In the genomic region with DNA sequence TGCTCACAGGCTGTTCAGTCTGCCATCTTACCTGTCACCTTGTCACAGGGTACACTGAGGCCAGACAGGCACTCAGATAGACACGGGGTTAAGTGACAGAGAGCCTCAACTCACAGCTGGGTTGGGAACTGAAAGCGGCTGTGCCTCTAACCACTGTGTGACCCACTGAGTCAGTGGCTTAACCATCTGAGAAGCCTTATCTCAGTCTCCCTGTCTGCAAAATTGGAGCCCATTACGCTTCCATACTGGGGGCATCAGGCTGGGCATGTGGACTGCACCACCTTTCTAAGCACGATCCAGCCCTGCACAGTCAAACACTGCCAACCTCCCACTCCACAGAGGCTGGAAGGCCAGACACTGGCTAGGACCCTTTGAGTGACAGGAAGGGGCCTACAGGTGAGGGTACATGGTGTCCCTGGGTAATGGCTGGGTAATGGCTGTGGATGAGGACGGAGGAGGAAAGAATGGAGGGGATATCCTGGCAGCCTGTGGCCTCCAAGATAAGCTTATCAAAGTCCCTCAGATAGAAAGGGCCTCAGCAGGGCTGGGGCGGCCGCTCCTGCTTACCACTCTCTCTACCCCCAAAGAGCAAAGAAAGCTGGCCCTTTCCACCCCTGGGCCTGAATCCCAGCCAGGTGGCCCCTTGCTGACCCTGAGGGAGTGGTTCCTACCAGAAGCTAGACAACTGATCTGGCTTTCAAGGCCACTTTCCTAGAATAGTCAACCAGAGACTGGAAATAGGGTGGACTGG, we compare ENCODE assay signal across 9 mouse cellular contexts. TPM values are rescaled to one million over a fixed set of nuclear protein-coding genes. Genes with fewer than 3 reads are reported as not detected.
DNase-seq lines count a peak whose midpoint lies in the region; ATAC-seq and TF ChIP-seq lines count a peak whose summit lies in the region.
"Had no signal": no experiment of that assay in that cellular context is flagged by ENCODE, and none has a peak within 500 bp of the region (broad histone marks: within the 10 kb centered on the region; RNA-seq: fewer than 3 reads in every experiment).

No protein-coding gene starts in this region.

- H3K27ac ChIP-seq in heart, embryonic 11.5 days (ENCODE audit: low read depth, low read length), result peak overlapping the region; percentile 92
- peak overlapping the region; percentile 98 for H3K27ac ChIP-seq in liver, embryonic 12.5 days
- H3K27ac ChIP-seq in stomach, postnatal 0 days (replicated peaks), result peak overlapping the region; percentile 49; the same call in 1 of the 2 replicates
- no peak overlapping the region for H3K27ac ChIP-seq in forebrain, embryonic 12.5 days
- H3K27ac ChIP-seq: midbrain, embryonic 12.5 days had no signal

- peak overlapping the region; percentile 87 for H3K4me2 ChIP-seq in heart, embryonic 11.5 days
- H3K4me2 ChIP-seq in liver, embryonic 12.5 days, result peak overlapping the region; percentile 79
- no peak overlapping the region for H3K4me2 ChIP-seq in stomach, postnatal 0 days (replicated peaks; ENCODE audit: low read depth)
- H3K4me2 ChIP-seq in forebrain, embryonic 12.5 days, result no peak overlapping the region
- H3K4me2 ChIP-seq: midbrain, embryonic 12.5 days had no signal

- WGBS in heart, embryonic 11.5 days (ENCODE audit: insufficient replicate concordance), result 33% methylated on average over 7 of the region's 7 CpGs
- WGBS in liver, embryonic 12.5 days (ENCODE audit: insufficient replicate concordance), result 8% methylated on average over 7 of the region's 7 CpGs
- WGBS in stomach, postnatal 0 days, result 58% methylated on average over 7 of the region's 7 CpGs
- WGBS in forebrain, embryonic 12.5 days, result 88% methylated on average over 7 of the region's 7 CpGs

- ATAC-seq in heart, embryonic 11.5 days (replicated peaks; ENCODE audit: insufficient number of reproducible peaks, low FRiP score, low TSS enrichment), result peak; percentile 72
- peak; percentile 90 for ATAC-seq in liver, embryonic 12.5 days
- ATAC-seq in stomach, postnatal 0 days (ENCODE audit: low FRiP score, low TSS enrichment), result 0 out of 2 replicates have a peak, but pooled peaks have one; percentile 11
- ATAC-seq in forebrain, embryonic 12.5 days (ENCODE audit: low FRiP score), result no peak
- ATAC-seq: forebrain, postnatal 0 days had no signal

- TF ChIP-seq EP300 in stomach, postnatal 0 days (optimal IDR thresholded peaks at IDR 0.05), result no peak

- no peaks in the 10 kb centered on the region for H3K9me3 ChIP-seq in heart, embryonic 11.5 days (replicated peaks; ENCODE audit: control insufficient read depth, low read length)
- no peaks in the 10 kb centered on the region for H3K9me3 ChIP-seq in liver, embryonic 12.5 days (replicated peaks)
- H3K9me3 ChIP-seq in stomach, postnatal 0 days (ENCODE audit: control insufficient read depth, low read length), result no peaks in the 10 kb centered on the region
- no peaks in the 10 kb centered on the region for H3K9me3 ChIP-seq in forebrain, embryonic 12.5 days
- H3K9me3 ChIP-seq: midbrain, embryonic 12.5 days had no signal

- H3K36me3 ChIP-seq in heart, embryonic 11.5 days (ENCODE audit: control insufficient read depth, insufficient read depth, low read length), result peaks cover 12% of the 10 kb centered on the region
- H3K36me3 ChIP-seq in liver, embryonic 12.5 days, result peaks cover 63% of the 10 kb centered on the region
- H3K36me3 ChIP-seq in stomach, postnatal 0 days (ENCODE audit: control insufficient read depth, insufficient read depth, low read length), result 0 out of 2 replicates have a peak, but pooled peaks cover 2% of the 10 kb centered on the region
- H3K36me3 ChIP-seq in forebrain, embryonic 12.5 days (replicated peaks), result no peaks in the 10 kb centered on the region
- H3K36me3 ChIP-seq: midbrain, embryonic 12.5 days had no signal

- H3K9ac ChIP-seq in heart, embryonic 11.5 days (ENCODE audit: low read depth, low read length), result 0 out of 2 replicates have a peak overlapping the region, but pooled peaks have one; percentile 17
- peak overlapping the region; percentile 87 for H3K9ac ChIP-seq in liver, embryonic 12.5 days
- H3K9ac ChIP-seq in stomach, postnatal 0 days (ENCODE audit: low read length), result no peak overlapping the region
- H3K9ac ChIP-seq in forebrain, embryonic 12.5 days, result no peak overlapping the region
- H3K9ac ChIP-seq: forebrain, postnatal 0 days; midbrain, embryonic 12.5 days had no signal

- peak; percentile 69 for DNase-seq in ovary, adult 18-20 months (ENCODE audit: low spot score)
- DNase-seq in ovary, postnatal 10 days (ENCODE audit: low spot score), result no peak
- peak; percentile 72 for DNase-seq in stomach, postnatal 0 days (ENCODE audit: low spot score)
- DNase-seq in cerebellum, adult 18-20 months, result no peak
- DNase-seq: forebrain, postnatal 0 days had no signal

- no peak for TF ChIP-seq CTCF in stomach, postnatal 0 days (IDR thresholded peaks at IDR 0.05; ENCODE audit: low read depth)

- no peaks in the 10 kb centered on the region for H3K27me3 ChIP-seq in heart, embryonic 11.5 days (ENCODE audit: control insufficient read depth, insufficient read depth, low read length)
- no peaks in the 10 kb centered on the region for H3K27me3 ChIP-seq in liver, embryonic 12.5 days (replicated peaks)
- H3K27me3 ChIP-seq in stomach, postnatal 0 days (ENCODE audit: control insufficient read depth, insufficient read depth, low read length), result no peaks in the 10 kb centered on the region
- H3K27me3 ChIP-seq in forebrain, embryonic 12.5 days, result peaks cover 25% of the 10 kb centered on the region

- H3K4me3 ChIP-seq in heart, embryonic 11.5 days (ENCODE audit: low read depth, low read length), result no peak overlapping the region
- H3K4me3 ChIP-seq in liver, embryonic 12.5 days, result peak overlapping the region; percentile 74
- H3K4me3 ChIP-seq in stomach, postnatal 0 days (ENCODE audit: low read depth, low read length), result no peak overlapping the region
- no peak overlapping the region for H3K4me3 ChIP-seq in forebrain, embryonic 12.5 days (replicated peaks)
- H3K4me3 ChIP-seq: midbrain, embryonic 12.5 days had no signal

- peaks cover 72% of the 10 kb centered on the region for H3K4me1 ChIP-seq in heart, embryonic 11.5 days (ENCODE audit: control insufficient read depth, insufficient read depth, low read length)
- H3K4me1 ChIP-seq in liver, embryonic 12.5 days, result peaks cover 83% of the 10 kb centered on the region
- peaks cover 12% of the 10 kb centered on the region; the same call in 1 of the 2 replicates for H3K4me1 ChIP-seq in stomach, postnatal 0 days (replicated peaks; ENCODE audit: control insufficient read depth, insufficient read depth)
- H3K4me1 ChIP-seq in forebrain, embryonic 12.5 days, result peaks cover 18% of the 10 kb centered on the region

RNA-seq across cellular contexts. Expression of a gene that starts 4.4 kb away (rescaled TPM):
- polyA plus RNA-seq in heart, embryonic 11.5 days (2014; fragmentation: Nextera tagmentation; extraction: Ambion mirVana), result 129 and 130 TPM in 2 replicates
- 69.4 and 69.9 TPM in 2 replicates for polyA plus RNA-seq in liver, embryonic 12.5 days (2016; fragmentation: Nextera tagmentation; extraction: Ambion mirVana)
- polyA plus RNA-seq in stomach, postnatal 0 days (2015; fragmentation: Nextera tagmentation; extraction: Ambion mirVana), result 109 and 114 TPM in 2 replicates
- 4.3 and 4.6 TPM in 2 replicates for polyA plus RNA-seq in forebrain, embryonic 12.5 days (2016; fragmentation: Nextera tagmentation; extraction: Ambion mirVana)

Comparison
In these comparisons a context has a peak if more than half of its experiments do, and no peak if none do; other contexts are left out.
1. DNase-seq: peak in ovary, adult 18-20 months (single experiment) and stomach, postnatal 0 days (single experiment); none in ovary, postnatal 10 days (single experiment) and cerebellum, adult 18-20 months (0 of 2).
2. H3K4me2 ChIP-seq: peak in heart, embryonic 11.5 days (single experiment) and liver, embryonic 12.5 days (single experiment); none in stomach, postnatal 0 days (single experiment) and forebrain, embryonic 12.5 days (single experiment).
3. H3K9ac ChIP-seq: peak in heart, embryonic 11.5 days (single experiment) and liver, embryonic 12.5 days (single experiment); none in stomach, postnatal 0 days (single experiment) and forebrain, embryonic 12.5 days (single experiment).
4. RNA of a gene that starts 4.4 kb away (polyA plus RNA-seq): 129 to 130 TPM in heart, embryonic 11.5 days, 109 to 114 TPM in stomach, postnatal 0 days and 69.4 to 69.9 TPM in liver, embryonic 12.5 days; 4.3 to 4.6 TPM in forebrain, embryonic 12.5 days; every median in the first group is over 10 times any median in the second.